Mouse (Mus musculus) MEL-GATA-1-ER (cell line): ENCODE results near the gene Nt5dc2.
A peak's percentile ranks its signal among the peaks of the same experiment; 100 is the strongest.

Source experiments
- DNase-seq: peaks from one replicate; pipeline ENCODE4 v3.0.0-alpha.2; 2012; ENCODE audit warnings: low read depth; ENCODE audit errors: extremely low read depth

The Nt5dc2 gene

DNA sequence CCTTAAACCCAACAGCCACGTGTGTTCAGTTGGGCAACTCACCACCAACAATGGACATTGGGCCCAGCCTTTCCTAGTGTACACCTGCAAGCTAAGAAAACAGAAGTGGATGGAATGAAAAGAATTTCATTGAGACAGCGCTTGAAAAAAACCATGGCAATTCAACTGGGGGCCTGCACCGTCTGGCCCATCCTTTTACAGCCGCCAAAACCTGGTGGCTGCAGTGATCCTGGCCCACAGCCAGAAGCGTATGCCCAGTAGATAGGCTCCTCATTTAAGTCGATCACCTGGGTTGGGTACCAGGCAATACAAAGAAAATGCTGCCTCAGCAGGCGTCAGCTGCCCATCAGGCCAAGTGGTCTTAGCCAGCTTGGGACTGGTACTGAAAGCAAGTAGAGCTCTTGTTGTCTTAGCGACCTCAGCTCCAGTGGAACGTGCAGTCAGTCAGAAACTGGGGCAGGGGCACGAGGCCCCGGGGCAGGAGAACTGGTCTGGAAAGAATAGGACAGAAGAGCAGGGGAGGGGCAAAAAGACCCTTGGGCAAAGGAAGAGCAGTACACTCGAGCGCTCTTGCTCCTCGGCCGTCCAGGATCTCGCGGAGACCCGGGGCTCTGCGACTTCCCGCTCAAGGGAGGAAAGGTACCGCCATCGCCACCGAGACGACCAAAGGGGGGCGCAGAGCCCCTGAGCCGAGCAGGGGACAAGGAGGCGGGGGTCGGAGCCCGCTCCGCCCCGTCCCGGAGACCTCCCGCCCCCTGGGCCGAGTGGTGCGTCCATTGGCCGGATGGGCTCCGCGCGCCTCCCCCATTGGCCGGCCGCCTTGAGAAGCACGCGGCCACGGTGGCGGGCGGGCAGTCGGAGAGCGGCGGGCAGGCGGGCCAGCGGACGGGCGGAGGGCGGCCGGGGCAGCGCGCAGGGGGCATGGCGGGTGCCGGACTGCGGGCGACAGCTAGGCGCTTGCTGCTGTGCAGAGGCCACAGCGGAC, at the start of gene Nt5dc2:
TSS of gene Nt5dc2 (plus strand) at position 818 of the 985 bp plus-strand sequence.
- DNase-seq: peak; percentile 33

DNA sequence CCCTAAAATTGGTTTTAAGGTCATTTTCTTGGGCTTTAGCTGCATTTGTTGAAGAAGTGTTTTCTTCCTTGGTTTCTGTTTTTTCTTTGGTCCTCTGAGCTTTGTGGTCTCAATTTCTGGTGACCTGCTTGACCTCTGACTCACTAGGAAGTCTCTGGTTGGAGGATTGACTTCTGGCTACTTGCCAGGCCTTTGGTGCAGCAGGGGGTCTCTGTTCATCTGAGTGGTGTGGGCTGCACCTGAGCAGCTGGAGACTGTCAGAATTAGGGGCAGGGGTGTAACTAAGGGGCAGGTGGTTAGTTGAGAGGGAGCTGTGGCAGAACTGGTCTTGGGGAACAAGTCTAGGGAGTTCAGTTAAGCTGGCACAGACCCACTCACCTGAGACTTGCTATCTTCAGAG, 49.7 kb upstream of the Nt5dc2 start:
- DNase-seq: no peak

DNA sequence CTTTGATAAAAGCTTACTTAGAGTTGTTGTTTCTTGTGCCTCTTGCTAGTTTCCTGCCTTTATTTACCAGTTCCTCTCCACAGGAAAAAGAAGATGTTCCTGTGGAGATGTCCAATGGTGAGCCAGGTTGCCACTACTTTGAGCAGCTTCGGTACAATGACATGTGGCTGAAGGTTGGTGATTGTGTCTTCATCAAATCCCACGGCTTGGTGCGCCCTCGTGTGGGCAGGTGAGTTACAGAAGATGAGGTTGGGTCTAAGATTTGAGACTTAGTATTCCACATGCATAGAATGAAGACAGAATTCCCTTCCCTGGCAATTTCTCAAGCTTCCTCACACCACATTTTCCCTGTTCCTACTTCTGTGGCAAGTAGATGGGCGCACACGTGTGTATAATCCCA, 43.4 kb upstream of the Nt5dc2 start:
- DNase-seq: no peak

DNA sequence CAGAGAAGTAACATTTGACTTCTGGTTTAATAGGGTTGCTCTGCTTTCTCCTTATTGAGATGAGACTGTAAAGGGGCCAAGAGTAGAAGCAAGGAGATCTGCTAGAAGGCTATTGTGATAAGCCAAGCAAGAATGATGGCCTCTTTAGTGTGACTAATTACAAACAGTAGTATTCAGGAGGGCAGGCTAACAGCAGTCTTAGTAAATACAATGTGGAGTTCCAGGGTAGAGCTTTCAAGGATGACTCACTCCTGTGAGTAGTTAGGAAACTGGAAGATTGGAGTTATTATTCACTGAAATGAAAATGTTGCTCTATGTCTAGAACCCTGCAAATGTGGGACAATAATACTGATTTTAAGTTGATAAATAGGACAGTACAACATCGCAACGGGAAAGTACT, 42.3 kb upstream of the Nt5dc2 start:
- DNase-seq: no peak

DNA sequence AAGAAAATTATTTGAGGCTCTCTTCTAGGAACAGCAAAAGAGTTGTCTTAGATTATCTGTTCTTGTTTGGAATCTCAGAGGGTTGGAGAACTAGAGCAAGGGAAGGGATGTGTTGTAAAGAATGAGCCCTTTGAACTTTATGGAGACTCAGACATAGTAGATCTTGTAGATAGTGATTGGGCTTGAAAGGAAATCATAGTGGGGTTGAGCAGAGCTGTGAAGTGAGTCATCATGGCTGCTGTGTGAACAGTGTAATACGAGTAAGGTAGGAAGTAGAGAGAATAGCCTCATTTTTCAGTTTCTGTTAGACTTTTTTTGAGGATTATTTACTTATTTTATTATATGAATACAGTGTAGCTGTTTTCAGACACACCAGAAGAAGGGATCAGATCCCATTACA, 40.9 kb upstream of the Nt5dc2 start:
- no peak for DNase-seq

DNA sequence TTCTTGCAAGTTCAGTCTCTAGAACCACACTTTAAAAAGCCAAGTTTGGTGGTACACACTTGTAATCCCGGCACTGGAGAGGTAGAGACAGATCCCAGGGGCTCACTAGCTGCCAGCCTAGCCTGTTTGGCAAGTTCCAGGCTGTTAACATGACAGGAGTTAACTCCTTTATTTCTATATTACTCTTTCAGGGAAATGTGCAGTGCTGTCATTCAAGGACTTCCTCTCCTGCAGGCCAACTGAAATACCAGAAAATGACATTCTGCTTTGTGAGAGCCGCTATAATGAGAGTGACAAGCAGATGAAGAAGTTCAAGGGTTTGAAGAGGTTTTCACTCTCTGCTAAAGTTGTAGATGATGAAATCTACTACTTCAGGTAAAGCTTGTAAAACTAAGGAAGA, 25.7 kb upstream of the Nt5dc2 start:
- DNase-seq: no peak

DNA sequence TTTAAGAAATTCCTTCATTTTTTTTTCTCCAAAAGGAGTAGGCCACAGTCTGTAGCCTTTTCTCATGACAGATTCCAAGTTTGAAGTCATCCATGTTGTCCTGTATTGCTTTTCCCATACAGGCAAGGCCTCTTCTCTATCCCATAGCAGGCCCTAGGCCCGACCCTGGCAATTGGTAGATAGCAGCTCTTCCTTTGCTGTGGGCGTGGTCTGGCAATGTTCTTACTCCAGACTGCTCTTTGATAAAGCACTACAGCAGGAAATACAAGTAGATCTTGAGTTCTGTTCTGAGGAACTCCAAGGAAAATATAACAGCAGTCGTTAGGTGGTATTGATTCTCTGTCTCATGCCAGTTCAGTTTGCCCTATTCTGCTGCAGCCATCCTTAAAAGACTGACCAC, 20.2 kb upstream of the Nt5dc2 start:
- peak; percentile 69 for DNase-seq

DNA sequence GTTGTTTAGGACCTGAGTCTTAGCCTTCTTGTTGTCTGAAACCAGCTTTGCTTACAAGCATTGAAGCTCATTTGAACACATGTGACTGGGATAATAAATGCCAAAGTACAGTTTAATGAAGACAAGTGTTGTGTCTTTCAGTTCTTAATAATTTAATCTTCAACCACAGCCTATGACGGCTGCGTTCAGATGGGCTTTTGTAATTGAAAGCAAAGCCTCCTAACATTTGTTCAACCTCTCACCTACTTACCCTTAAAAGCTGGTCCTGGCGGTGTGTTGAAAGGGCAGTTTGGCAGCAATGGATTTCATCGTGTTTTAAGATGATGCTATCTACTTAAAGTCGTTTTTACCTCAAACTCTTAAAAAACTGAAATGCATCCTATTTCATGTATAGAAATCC, 18.7 kb upstream of the Nt5dc2 start:
- no peak for DNase-seq

DNA sequence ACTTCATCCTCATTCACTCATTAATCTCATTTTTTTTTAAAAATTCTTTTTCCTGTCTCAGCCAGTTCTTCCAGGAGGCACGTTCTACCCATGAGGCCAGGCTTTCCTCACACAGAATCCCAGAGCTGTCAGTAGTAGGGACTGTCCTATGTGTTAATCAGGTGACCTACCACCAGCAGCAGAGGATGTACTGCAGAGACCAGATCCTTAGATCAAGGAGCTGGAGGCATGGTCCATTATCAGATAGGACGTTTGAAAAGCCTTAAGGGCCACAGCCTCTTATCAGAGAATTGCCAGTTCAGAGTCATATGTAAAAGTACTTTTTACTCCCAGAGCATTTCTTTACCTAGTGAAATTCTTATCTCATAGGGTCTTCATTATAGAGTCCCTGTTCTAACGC, 16.8 kb upstream of the Nt5dc2 start:
- DNase-seq: no peak

DNA sequence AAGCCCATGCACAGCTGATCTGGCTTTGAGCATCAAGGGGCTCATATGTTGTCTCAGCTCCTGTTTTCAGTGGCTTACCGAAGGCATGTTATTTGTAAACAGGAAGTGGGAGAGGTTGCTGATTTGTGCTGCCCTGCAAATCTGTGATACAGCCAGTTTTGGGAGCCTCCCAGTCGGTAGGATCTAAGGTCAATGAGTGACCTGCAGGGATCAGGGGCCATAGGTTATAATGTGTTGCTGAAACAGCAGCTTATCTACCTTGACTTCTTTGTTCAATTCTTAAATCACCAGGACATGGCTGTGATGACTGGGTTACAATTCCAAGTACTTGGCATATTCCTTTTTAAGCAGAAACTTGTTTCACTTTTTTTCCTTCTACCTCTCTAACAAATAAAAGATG, 15.3 kb upstream of the Nt5dc2 start:
- DNase-seq: no peak

DNA sequence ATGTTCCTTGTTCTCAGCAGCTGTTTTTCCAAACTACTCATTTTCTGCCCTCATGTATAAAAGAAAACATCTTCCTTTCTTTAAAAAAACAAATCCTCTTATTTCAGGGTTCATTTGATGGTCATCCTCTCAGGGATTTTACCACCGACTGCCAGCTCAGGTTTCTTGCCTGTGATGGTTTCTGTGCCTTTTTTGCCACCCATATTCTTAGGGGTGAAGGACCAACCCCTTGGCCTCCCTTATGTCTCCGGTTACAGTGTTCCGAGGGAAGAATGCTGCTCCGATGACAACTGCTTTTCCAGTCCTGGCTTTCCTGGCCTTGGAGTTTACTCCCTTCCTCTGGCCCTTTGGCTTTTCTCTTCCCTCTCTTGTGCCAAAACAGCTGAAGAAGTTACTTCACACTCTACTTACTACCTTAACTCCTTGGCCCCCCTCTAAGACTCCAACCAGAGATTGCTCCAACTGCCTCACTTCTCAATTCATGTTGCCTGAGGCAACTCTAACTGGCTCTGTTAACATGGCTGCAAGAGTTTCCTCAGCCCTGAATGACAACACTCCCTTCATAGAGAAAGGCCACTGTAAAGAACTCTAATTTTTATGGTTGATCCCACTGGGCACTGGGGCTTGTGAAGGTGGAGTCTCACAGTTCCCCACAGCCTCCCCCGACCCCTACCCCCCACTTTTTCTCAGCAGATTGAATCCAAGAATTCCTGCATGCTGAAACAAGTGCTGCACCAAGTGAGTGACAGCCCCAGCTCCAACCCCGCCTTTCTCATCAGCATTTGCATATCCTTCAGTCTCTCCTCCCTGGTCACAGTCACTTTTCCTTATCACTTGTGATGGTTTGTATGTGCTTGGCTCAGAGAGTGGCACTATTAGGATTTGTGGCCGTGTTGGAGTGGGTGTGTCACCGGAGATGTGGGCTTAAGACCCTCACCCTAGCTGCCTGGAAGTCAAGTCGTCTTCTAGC, 5.5 kb upstream of the Nt5dc2 start:
- no peak for DNase-seq

DNA sequence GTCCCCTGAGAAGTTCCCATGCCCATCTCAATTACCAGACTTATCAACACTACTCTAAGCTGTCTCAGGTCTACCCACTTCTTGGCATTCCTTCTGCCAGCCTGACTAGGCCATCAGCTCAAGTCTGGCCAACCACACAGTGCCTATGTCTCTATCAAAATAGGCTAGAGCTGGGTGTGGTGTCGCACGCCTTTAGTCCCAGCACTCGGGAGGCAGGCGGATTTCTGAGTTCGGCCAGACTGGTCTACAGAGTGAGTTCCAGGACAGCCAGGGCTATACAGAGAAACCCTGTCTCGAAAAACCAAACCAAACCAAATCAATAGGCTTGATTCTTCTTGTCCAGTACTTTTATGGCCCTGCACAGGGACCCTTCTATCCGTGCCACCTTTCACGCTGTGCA, 4.0 kb upstream of the Nt5dc2 start:
- DNase-seq: no peak

DNA sequence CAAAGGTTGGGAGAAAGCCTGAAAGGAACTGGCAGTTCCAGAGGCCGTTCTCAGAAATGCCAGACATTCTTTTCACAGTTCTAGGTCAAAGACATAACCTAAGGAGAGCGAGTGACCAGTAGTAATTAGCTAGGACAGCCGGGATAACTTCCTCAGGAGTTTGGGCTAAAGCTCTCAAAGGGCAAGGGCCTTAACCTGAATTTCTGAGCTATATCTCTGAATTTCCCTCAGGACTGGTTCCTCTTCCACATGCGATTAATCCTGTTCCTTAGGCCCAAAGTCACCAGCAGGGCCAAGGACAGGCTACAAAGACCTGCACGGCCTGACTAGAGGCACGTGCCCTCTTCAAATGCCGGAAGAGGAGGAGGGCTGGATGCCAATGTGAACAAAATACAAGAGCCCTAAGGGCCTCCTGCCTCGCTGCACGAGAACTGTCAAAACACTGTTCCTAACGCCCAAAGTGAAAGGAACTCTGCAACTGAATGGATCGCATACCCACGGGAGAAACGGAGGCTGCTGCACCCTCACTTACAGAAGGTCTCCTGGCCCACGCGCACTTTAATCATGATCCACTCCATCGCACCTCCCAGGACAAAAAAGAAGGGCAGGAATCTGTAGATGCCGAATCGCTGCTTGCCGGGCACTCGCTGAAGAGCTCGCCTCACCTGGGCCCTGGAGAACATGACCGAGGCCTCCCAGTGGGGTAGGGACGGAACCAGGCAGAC, 2.6 kb upstream of the Nt5dc2 start:
- peak; percentile 52 for DNase-seq

DNA sequence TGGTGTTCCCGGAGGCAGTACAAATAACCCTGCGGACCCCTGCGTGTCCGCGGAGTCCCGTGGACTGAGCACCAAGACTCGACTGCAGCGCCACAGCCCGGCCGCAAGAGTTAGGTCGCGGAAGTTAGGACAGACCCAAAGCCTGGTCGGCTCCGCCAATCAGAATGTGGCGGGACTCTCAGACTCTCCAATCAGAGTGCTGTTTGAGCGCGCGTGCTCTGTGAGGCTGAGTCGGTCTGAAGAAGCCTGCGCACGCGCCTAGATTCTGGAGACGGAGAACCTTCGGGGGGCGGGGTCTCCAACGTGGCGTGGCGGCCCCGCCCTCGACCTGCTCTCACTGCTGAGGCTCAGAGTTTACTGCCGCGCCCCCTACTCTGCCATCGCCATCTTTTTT, 2.0 kb upstream of the Nt5dc2 start, which contains the start of gene Smim4:
TSS of gene Smim4 (minus strand) at position 131 of the 394 bp plus-strand sequence.
- peak; percentile 96 for DNase-seq

DNA sequence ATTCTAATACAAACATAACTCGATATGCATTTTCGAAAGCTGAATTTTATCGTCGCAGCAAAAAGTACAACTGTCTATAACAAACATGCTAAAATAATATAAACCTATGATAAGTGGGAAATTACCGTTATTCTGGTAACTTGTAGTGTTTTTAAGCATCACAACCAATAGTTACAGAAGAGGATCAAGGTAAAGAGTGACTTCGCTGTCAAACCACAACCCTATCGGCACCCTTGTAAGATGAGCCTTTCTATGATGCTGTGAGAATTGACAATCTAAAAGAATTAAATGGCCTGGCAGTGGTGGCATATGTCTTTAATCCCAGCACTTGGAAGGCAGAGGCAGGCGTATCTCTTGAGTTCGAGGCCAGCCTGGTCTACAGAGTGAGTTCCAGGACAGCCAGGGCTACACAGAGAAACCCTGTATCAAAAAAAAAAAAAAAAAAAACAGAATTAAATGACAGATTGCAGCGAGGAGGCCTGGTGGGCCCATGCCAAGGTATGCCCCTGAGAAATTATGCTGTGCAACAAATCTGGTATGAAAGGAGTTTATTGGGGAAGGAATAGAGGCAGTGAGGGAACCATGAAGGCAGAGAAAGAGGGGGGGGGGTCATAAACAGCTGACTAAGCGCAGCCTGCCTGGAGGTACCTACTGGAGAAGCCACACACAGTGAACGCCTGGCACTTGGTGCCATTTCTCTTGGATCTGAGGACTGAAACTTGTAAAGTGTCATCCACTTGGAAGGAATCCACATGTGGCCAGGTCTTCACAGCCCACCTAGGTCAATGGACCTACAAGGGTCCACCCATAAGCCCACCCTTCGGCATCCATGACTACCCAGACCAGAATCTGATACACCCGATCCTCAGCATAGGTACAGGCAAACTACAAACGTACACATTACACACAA, 1.3 kb upstream of the Nt5dc2 start:
- no peak for DNase-seq

DNA sequence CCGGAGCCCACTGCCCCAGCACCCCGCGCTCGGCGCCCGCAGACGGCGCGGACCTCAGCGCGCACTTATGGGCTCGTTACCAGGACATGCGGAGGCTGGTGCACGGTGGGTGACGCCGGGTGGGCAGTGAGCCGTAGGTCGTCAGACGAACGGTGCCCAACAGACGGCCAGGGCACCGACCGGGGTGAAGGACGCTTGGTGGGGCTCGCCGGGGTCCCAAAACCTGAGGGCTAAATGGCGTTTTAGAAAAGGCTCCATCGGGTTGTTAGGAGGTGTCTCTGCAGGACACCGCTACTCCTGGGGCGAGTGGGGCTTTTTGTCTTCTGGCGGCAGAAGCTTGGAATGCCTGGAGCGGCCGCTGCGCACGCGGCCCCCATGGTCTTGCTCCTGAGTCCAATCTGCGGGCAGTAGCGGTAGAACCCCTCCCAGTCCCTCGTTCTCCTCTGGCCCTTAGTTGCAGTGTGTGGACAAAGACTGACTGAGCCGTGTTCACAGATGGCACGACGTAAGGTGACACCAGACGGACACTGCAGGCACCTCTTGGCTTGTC, 494 bp downstream of the Nt5dc2 start:
- no peak for DNase-seq

DNA sequence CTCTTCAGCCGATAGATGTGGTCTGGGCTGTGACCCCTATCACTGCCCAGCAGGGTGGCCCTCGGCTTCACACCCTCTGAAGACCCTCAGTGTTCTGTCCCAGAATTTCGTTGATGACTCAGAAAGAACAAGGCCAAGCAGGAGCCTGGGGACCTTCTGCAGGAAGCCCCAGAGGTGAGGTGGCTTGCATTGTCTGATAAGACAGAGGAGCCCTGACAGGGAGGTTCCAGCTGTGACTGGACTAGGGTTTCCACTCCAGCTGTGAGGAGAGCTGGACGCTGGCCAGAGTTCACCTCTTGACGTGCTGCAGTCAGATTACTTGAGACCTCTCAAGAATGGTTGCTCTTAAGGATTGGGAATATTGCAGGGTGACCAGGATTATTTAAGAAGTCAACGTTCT, 1.2 kb downstream of the Nt5dc2 start:
- DNase-seq: peak; percentile 51

DNA sequence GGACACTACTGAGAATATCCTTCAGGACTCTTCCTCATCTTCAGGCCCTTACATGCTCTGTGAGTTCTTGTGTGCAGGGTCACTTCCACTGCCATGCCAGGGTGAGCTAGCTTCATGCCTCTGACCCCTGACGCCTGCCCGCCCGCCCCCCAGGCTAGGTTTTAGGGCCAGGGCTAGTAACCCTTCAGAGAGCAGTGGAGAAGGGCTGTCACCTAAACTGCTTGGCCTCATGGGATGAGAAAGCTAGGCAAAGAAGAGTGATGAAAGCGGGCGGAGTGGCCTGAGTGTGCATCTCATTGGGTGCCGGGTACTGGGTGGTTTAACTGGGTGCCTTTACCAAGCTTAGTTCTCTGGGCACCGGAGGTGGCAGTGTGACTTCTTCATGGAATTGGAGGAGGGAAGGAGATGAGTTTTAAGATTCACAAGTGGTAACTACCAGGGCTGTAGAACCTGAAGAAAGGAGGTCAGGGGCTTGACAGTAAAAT, 1.7 kb downstream of the Nt5dc2 start:
- no peak for DNase-seq

DNA sequence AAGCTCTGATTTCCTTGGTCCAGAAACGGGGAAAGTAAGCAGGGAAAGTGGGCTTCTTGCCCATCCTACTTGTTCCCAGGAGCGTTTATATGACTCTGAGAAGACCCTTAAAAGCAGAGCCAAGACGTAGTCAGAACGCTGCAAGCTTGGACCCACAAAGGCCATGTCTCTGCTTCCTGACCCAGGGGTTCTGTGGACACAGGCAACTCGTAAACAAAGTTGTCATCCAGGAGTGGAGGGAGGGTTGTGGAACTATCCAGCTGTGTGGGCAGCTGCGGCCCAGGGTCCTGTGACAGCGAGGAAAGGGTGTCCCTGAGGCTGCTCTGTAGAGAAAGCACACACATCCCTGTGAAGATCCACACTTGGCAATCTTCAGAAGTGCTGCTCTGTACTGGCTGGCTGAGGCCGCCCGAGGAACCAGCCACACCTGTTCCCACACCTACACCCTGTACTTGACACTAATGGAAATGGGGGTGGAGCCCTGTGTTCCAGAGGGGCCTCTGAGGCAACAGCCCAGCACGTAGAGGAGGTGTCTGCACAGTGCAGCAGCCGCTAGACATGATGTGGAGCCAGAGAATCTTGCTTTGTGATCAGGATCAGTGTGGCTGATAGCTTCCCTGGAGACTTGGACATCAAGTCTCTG, 2.3 kb downstream of the Nt5dc2 start:
- no peak for DNase-seq
